Mouse (Mus musculus) kidney, embryonic 14.5 days (tissue): ENCODE measurements at regions not wholly inside any gene's neighbourhood (a gene's known extent, or its start where the extent isn't known, plus 50 kb on each side); places are given as distances from the start of the nearest gene placed in this dataset.

Experiments
- ATAC-seq: fragments of 200-750 bp; cut with Nextera tagmentation; 2 replicates; pipeline ENCODE4 v1.8.0; 2017; ENCODE audit warnings: moderate number of reproducible peaks, mild to moderate bottlenecking, moderate TSS enrichment, moderate library complexity; ENCODE audit not compliant: low FRiP score, low TSS enrichment
- H3K27ac ChIP-seq: fragments of 300-500 bp; sonication (generic); 2 replicates; pipeline ENCODE4 v1.5.1; 2014; ENCODE audit warnings: low read depth, mild to moderate bottlenecking, low read length, moderate library complexity, mixed read lengths
- H3K27me3 ChIP-seq: fragments of 300-500 bp; sonication (generic); 2 replicates; pipeline ENCODE4 v1.6.1; 2014; ENCODE audit warnings: mild to moderate bottlenecking, low read length; ENCODE audit not compliant: control insufficient read depth, insufficient read depth
- H3K36me3 ChIP-seq: fragments of 300-500 bp; sonication (generic); 2 replicates; pipeline ENCODE4 v1.6.1; 2014; ENCODE audit warnings: low read length, mixed read lengths; ENCODE audit not compliant: control insufficient read depth, insufficient read depth
- H3K4me1 ChIP-seq: fragments of 300-500 bp; sonication (generic); 2 replicates; pipeline ENCODE4 v1.6.1; 2014; ENCODE audit warnings: low read length, mixed read lengths; ENCODE audit not compliant: control insufficient read depth, insufficient read depth
- H3K4me2 ChIP-seq: fragments of 300-500 bp; sonication (generic); replicated peaks from 2 replicates; pipeline ENCODE4 v1.6.1; 2014; ENCODE audit warnings: low read depth, mild to moderate bottlenecking, low read length
- H3K4me3 ChIP-seq: fragments of 300-500 bp; sonication (generic); 2 replicates; pipeline ENCODE4 v1.5.1; 2014; ENCODE audit warnings: mild to moderate bottlenecking, low read length
- H3K9ac ChIP-seq: fragments of 300-500 bp; sonication (generic); 2 replicates; pipeline ENCODE4 v1.6.1; 2014; ENCODE audit warnings: low read depth, mild to moderate bottlenecking, low read length, moderate library complexity
- H3K9me3 ChIP-seq: fragments of 300-500 bp; sonication (generic); 2 replicates; pipeline ENCODE4 v1.6.1; 2016; ENCODE audit warnings: low read length; ENCODE audit not compliant: control insufficient read depth
- WGBS: fragments of 180-500 bp; shearing (Covaris S2); extraction: QIAGEN DNeasy Blood & Tissue Kit; methylation state at CpG from one replicate; pipeline ENCODE4 v1.1.7; 2014; 5-methylcytosine and 5-hydroxymethylcytosine counted together

GRCm38 (mm10) chr7:125281371-125281770, 163.1 kb upstream of the Kdm8 start:
- Histone ChIP-seq H3K9ac (no peak overlapping the region), H3K36me3 (no peaks in the 10 kb centered on the region), H3K4me1 (no peaks in the 10 kb centered on the region), H3K4me2 (no peak overlapping the region), H3K27me3 (no peaks in the 10 kb centered on the region), H3K27ac (no peak overlapping the region), H3K9me3 (no peaks in the 10 kb centered on the region), H3K4me3 (no peak overlapping the region)
- ATAC-seq = no peak
- 69% methylated on average over 3 of the region's 3 CpGs for WGBS

GRCm38 (mm10) chr7:125295226-125295625, 149.2 kb upstream of the Kdm8 start:
- no peaks in the 10 kb centered on the region for H3K27me3 ChIP-seq
- H3K4me3 ChIP-seq = no peak overlapping the region
- no peak for ATAC-seq
- no peak overlapping the region for H3K4me2 ChIP-seq
- H3K9me3 ChIP-seq = no peaks in the 10 kb centered on the region
- no peaks in the 10 kb centered on the region for H3K36me3 ChIP-seq
- H3K27ac ChIP-seq = no peak overlapping the region
- 75% methylated on average over 2 of the region's 2 CpGs for WGBS
- H3K9ac ChIP-seq = no peak overlapping the region
- no peaks in the 10 kb centered on the region for H3K4me1 ChIP-seq

- H3K4me3 ChIP-seq = no peak overlapping the region
- no peaks in the 10 kb centered on the region for H3K27me3 ChIP-seq
- no peak overlapping the region for H3K4me2 ChIP-seq
- no peak overlapping the region for H3K9ac ChIP-seq
- no peaks in the 10 kb centered on the region for H3K36me3 ChIP-seq
- no peaks in the 10 kb centered on the region for H3K9me3 ChIP-seq
- H3K4me1 ChIP-seq = no peaks in the 10 kb centered on the region
- 62% methylated on average over 3 of the region's 3 CpGs for WGBS
- no peak for ATAC-seq
- H3K27ac ChIP-seq = no peak overlapping the region
Measured at GRCm38 (mm10) chr7:125308433-125308832, 136.0 kb upstream of the Kdm8 start.

- Histone ChIP-seq H3K4me1 (no peaks in the 10 kb centered on the region), H3K4me3 (no peak overlapping the region), H3K9ac (no peak overlapping the region), H3K9me3 (no peaks in the 10 kb centered on the region), H3K27me3 (no peaks in the 10 kb centered on the region), H3K4me2 (no peak overlapping the region), H3K27ac (no peak overlapping the region), H3K36me3 (no peaks in the 10 kb centered on the region)
- no peak for ATAC-seq
- 90% methylated on average over 4 of the region's 4 CpGs for WGBS
Measured at GRCm38 (mm10) chr7:125310971-125311370, 133.5 kb upstream of the Kdm8 start.

GRCm38 (mm10) chr7:125313604-125314003, 130.9 kb upstream of the Kdm8 start:
- H3K9me3 ChIP-seq = no peaks in the 10 kb centered on the region
- no peak for ATAC-seq
- 90% methylated on average over 3 of the region's 3 CpGs for WGBS
- no peaks in the 10 kb centered on the region for H3K4me1 ChIP-seq
- no peaks in the 10 kb centered on the region for H3K27me3 ChIP-seq
- H3K36me3 ChIP-seq = no peaks in the 10 kb centered on the region
- no peak overlapping the region for H3K4me3 ChIP-seq
- no peak overlapping the region for H3K9ac ChIP-seq
- H3K4me2 ChIP-seq = no peak overlapping the region
- H3K27ac ChIP-seq = no peak overlapping the region

GRCm38 (mm10) chr7:125334769-125335168, 109.7 kb upstream of the Kdm8 start:
- H3K4me1 ChIP-seq = no peaks in the 10 kb centered on the region
- H3K27ac ChIP-seq = no peak overlapping the region
- no peaks in the 10 kb centered on the region for H3K27me3 ChIP-seq
- ATAC-seq = no peak
- H3K36me3 ChIP-seq = no peaks in the 10 kb centered on the region
- 81% methylated on average over 2 of the region's 2 CpGs for WGBS
- H3K4me3 ChIP-seq = no peak overlapping the region
- H3K9ac ChIP-seq = no peak overlapping the region
- H3K4me2 ChIP-seq = no peak overlapping the region
- no peaks in the 10 kb centered on the region for H3K9me3 ChIP-seq

GRCm38 (mm10) chr7:125335586-125336165, 108.8 kb upstream of the Kdm8 start:
- H3K36me3 ChIP-seq = no peaks in the 10 kb centered on the region
- 44% methylated on average over 3 of the region's 3 CpGs for WGBS
- no peaks in the 10 kb centered on the region for H3K9me3 ChIP-seq
- ATAC-seq = no peak
- H3K4me3 ChIP-seq = no peak overlapping the region
- no peak overlapping the region for H3K4me2 ChIP-seq
- no peaks in the 10 kb centered on the region for H3K4me1 ChIP-seq
- H3K9ac ChIP-seq = no peak overlapping the region
- H3K27me3 ChIP-seq = no peaks in the 10 kb centered on the region
- no peak overlapping the region for H3K27ac ChIP-seq

GRCm38 (mm10) chr7:125336826-125337225, 107.7 kb upstream of the Kdm8 start:
- H3K9ac ChIP-seq = no peak overlapping the region
- H3K27me3 ChIP-seq = no peaks in the 10 kb centered on the region
- 81% methylated on average over 3 of the region's 3 CpGs for WGBS

GRCm38 (mm10) chr7:125338177-125338751, 106.2 kb upstream of the Kdm8 start:
- Histone ChIP-seq H3K9me3 (no peaks in the 10 kb centered on the region), H3K4me2 (no peak overlapping the region), H3K9ac (no peak overlapping the region), H3K36me3 (no peaks in the 10 kb centered on the region), H3K4me3 (no peak overlapping the region), H3K27ac (no peak overlapping the region), H3K4me1 (no peaks in the 10 kb centered on the region), H3K27me3 (no peaks in the 10 kb centered on the region)
- no peak; the same call in 1 of the 2 replicates for ATAC-seq
- 78% methylated on average over 6 of the region's 6 CpGs for WGBS

More at GRCm38 (mm10) chr7:125336826-125337225, 107.7 kb upstream of the Kdm8 start:
- no peak for ATAC-seq
- Histone ChIP-seq H3K4me3 (no peak overlapping the region), H3K36me3 (no peaks in the 10 kb centered on the region), H3K27ac (no peak overlapping the region), H3K4me1 (no peaks in the 10 kb centered on the region), H3K4me2 (no peak overlapping the region), H3K9me3 (no peaks in the 10 kb centered on the region)
